Mouse (Mus musculus): ENCODE results near the gene Tmcc2. TPM values are rescaled to one million over a fixed set of nuclear protein-coding genes. Genes with fewer than 3 reads are reported as not detected.

Tmcc2 gene
- total and polyA plus RNA-seq, 3 experiments = 4.1 to 7.2 TPM; not detected in 1

DNA sequence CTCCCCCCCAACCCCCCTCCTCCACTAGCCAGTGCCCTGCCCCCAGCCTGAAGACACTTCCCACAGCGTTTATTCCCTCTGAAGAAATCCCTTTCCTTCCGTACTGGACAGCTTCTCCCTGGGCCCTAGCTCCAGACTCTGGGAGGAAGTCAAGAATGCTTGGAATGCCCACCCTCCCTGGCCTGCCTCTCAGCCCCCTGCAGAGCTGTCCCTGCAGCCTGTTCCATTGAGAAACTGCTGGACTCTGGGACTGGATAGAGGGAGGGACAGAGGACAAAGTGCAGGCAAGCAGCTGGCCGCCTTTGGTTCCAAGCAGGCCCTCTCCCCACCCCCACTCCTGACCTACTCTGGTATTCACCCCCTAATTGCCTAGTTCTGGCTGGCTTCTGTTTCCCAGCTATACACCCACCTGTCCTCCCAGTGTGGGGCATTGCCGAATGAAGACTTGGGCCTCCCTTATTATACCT is 57.4 kb downstream of the Tmcc2 start:
- no peak for DNase-seq (ENCODE audit: low read depth, low spot score)
- H3K4me3 ChIP-seq (ENCODE audit: control insufficient read depth in 1 of 2, insufficient read depth in 1 of 2, low read depth in 2 of 2, low read length in 2 of 2) = no peak overlapping the region
- peaks cover 6 to 34% of the 10 kb centered on the region in 2 experiments for H3K4me1 ChIP-seq (ENCODE audit: control insufficient read depth in 1 of 2, insufficient read depth in 2 of 2, low read length in 2 of 2)
- H3K9me3 ChIP-seq (replicated peaks; ENCODE audit: insufficient read depth, low read length) = no peaks in the 10 kb centered on the region
- no peaks in the 10 kb centered on the region for H3K79me2 ChIP-seq (ENCODE audit: control insufficient read depth, insufficient read depth, low read length, poor library complexity)
- H3K9ac ChIP-seq (ENCODE audit: control insufficient read depth, low read depth, low read length, poor library complexity, severe bottlenecking) = no peak overlapping the region
- H3K27me3 ChIP-seq (ENCODE audit: control insufficient read depth in 1 of 2, insufficient read depth in 2 of 2, low read length in 2 of 2) = no peaks in the 10 kb centered on the region
- peaks cover 0 to 19% of the 10 kb centered on the region in 2 experiments; a peak in 2 of 4 replicates for H3K36me3 ChIP-seq (ENCODE audit: control insufficient read depth in 1 of 2, insufficient read depth in 2 of 2, low read length in 2 of 2)
- TF ChIP-seq ZMIZ1 (IDR thresholded peaks at IDR 0.05; ENCODE audit: low read depth, low read length) (no peak), CTCF (IDR thresholded peaks at IDR 0.05 in 2 of 3, conservative IDR thresholded peaks at IDR 0.05 in 1 of 3; ENCODE audit: control insufficient read depth in 1 of 3, insufficient read depth in 1 of 3, low read depth in 2 of 3, low read length in 3 of 3, poor library complexity in 1 of 3, severe bottlenecking in 1 of 3) (no peak)
- H3K27ac ChIP-seq (ENCODE audit: control insufficient read depth, low read depth, low read length) = no peak overlapping the region

DNA sequence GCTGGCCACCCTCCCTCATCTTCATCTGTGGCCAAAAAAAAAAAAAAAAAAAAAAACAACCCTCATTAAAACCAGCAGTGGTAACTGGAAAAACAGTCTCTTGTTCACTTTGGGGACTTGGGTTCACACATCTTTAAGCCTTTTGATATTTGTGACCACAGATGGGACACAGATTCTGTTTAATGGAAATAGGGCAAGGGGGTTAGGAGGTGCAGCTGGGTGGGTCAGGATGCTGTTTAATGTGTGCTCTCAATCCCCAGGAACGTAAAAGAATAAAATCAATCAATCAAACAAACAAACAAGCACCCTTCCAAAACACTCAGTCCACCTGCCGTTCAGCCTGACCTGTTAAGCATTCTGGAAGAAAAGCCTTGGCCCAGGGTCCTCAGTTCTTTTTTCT is 57.9 kb downstream of the Tmcc2 start:
- no peak overlapping the region for H3K27ac ChIP-seq (ENCODE audit: control insufficient read depth, low read depth, low read length)
- no peak overlapping the region for H3K9ac ChIP-seq (ENCODE audit: control insufficient read depth, low read depth, low read length, poor library complexity, severe bottlenecking)
- TF ChIP-seq ZNF384 (IDR thresholded peaks at IDR 0.05; ENCODE audit: low read depth, low read length) = 0 out of 2 replicates have a peak, but pooled peaks have one; percentile 39
- TF ChIP-seq TAL1 (IDR thresholded peaks at IDR 0.05; ENCODE audit: low read length) = no peak
- TF ChIP-seq RCOR1 (IDR thresholded peaks at IDR 0.05; ENCODE audit: low read depth, low read length) = no peak
- no peak overlapping the region for H3K4me3 ChIP-seq (ENCODE audit: control insufficient read depth in 1 of 2, insufficient read depth in 1 of 2, low read depth in 2 of 2, low read length in 2 of 2)
- DNase-seq (ENCODE audit: low read depth, low spot score) = no peak
- no peaks in the 10 kb centered on the region for H3K9me3 ChIP-seq (replicated peaks; ENCODE audit: insufficient read depth, low read length)
- H3K79me2 ChIP-seq (ENCODE audit: control insufficient read depth, insufficient read depth, low read length, poor library complexity) = no peaks in the 10 kb centered on the region
- peaks cover 6 to 34% of the 10 kb centered on the region in 2 experiments for H3K4me1 ChIP-seq (ENCODE audit: control insufficient read depth in 1 of 2, insufficient read depth in 2 of 2, low read length in 2 of 2)
- no peaks in the 10 kb centered on the region for H3K27me3 ChIP-seq (ENCODE audit: control insufficient read depth in 1 of 2, insufficient read depth in 2 of 2, low read length in 2 of 2)
- peaks cover 0 to 19% of the 10 kb centered on the region in 2 experiments; a peak in 2 of 4 replicates for H3K36me3 ChIP-seq (ENCODE audit: control insufficient read depth in 1 of 2, insufficient read depth in 2 of 2, low read length in 2 of 2)

DNA sequence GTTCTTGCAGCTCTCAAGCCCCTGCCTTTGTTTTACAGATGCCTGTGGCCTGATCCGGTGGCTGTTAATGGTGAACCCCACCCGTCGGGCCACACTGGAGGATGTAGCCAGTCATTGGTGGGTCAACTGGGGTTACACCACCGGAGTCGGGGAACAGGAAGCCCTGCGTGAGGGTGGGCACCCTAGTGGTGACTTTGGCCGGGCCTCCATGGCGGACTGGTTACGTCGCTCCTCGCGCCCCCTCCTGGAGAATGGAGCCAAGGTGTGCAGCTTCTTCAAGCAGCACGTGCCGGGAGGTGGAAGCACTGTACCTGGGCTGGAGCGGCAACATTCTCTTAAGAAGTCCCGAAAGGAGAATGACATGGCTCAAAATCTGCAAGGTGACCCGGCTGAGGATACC is 59.8 kb downstream of the Tmcc2 start:
- no peak overlapping the region for H3K27ac ChIP-seq (ENCODE audit: control insufficient read depth, low read depth, low read length)
- no peaks in the 10 kb centered on the region for H3K79me2 ChIP-seq (ENCODE audit: control insufficient read depth, insufficient read depth, low read length, poor library complexity)

DNA sequence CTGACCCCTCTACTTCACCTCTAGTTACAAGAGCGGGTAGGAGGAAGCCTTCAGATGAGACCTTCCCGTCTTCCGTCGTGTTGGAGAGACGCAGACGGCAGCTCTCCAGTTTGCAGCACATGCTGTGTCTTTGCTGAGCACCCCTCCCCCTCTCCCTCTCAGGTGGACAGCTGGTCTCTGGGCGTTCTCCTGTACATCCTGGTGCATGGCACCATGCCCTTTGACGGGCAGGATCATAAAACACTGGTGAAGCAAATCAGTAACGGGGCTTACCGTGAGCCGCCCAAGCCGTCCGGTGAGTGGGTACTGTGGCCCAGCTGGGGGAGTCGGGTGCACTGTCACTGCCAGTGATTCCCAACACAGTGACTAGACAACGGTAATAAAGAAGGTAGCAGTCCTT is 60.7 kb downstream of the Tmcc2 start:
- no peak overlapping the region for H3K27ac ChIP-seq (ENCODE audit: control insufficient read depth, low read depth, low read length)
- H3K4me3 ChIP-seq (ENCODE audit: control insufficient read depth in 1 of 2, insufficient read depth in 1 of 2, low read depth in 2 of 2, low read length in 2 of 2) = no peak overlapping the region
- peaks cover 6 to 18% of the 10 kb centered on the region in 2 experiments for H3K4me1 ChIP-seq (ENCODE audit: control insufficient read depth in 1 of 2, insufficient read depth in 2 of 2, low read length in 2 of 2)
- H3K27me3 ChIP-seq (ENCODE audit: control insufficient read depth in 1 of 2, insufficient read depth in 2 of 2, low read length in 2 of 2) = no peaks in the 10 kb centered on the region
- no peaks in the 10 kb centered on the region for H3K79me2 ChIP-seq (ENCODE audit: control insufficient read depth, insufficient read depth, low read length, poor library complexity)
- no peaks in the 10 kb centered on the region for H3K9me3 ChIP-seq (replicated peaks; ENCODE audit: insufficient read depth, low read length)
- no peak for TF ChIP-seq MAFK (IDR thresholded peaks at IDR 0.05; ENCODE audit: borderline replicate concordance, low read depth, low read length)
- TF ChIP-seq ELF1 (IDR thresholded peaks at IDR 0.05; ENCODE audit: low read depth, low read length) = no peak
- TF ChIP-seq MXI1 (IDR thresholded peaks at IDR 0.05; ENCODE audit: low read depth, low read length) = no peak
- no peak for TF ChIP-seq ZKSCAN1 (IDR thresholded peaks at IDR 0.05; ENCODE audit: low read depth, low read length)
- no peak for TF ChIP-seq ZC3H11A (IDR thresholded peaks at IDR 0.05; ENCODE audit: low read depth, low read length)
- no peak for TF ChIP-seq CTCF (IDR thresholded peaks at IDR 0.05 in 2 of 3, conservative IDR thresholded peaks at IDR 0.05 in 1 of 3; ENCODE audit: control insufficient read depth in 1 of 3, insufficient read depth in 1 of 3, low read depth in 2 of 3, low read length in 3 of 3, poor library complexity in 1 of 3, severe bottlenecking in 1 of 3)
- no peak for TF ChIP-seq ZMIZ1 (IDR thresholded peaks at IDR 0.05; ENCODE audit: low read depth, low read length)
- DNase-seq (ENCODE audit: low read depth, low spot score) = no peak
- H3K9ac ChIP-seq (ENCODE audit: control insufficient read depth, low read depth, low read length, poor library complexity, severe bottlenecking) = no peak overlapping the region
- H3K36me3 ChIP-seq (ENCODE audit: control insufficient read depth in 1 of 2, insufficient read depth in 2 of 2, low read length in 2 of 2) = peaks cover 0 to 14% of the 10 kb centered on the region in 2 experiments; a peak in 2 of 4 replicates

More for the DNA sequence above, 59.8 kb downstream of the Tmcc2 start:
- no peaks in the 10 kb centered on the region for H3K9me3 ChIP-seq (replicated peaks; ENCODE audit: insufficient read depth, low read length)
- H3K4me1 ChIP-seq (ENCODE audit: control insufficient read depth in 1 of 2, insufficient read depth in 2 of 2, low read length in 2 of 2) = peaks cover 6 to 21% of the 10 kb centered on the region in 2 experiments
- no peaks in the 10 kb centered on the region for H3K27me3 ChIP-seq (ENCODE audit: control insufficient read depth in 1 of 2, insufficient read depth in 2 of 2, low read length in 2 of 2)
- H3K9ac ChIP-seq (ENCODE audit: control insufficient read depth, low read depth, low read length, poor library complexity, severe bottlenecking) = no peak overlapping the region
- TF ChIP-seq UBTF (IDR thresholded peaks at IDR 0.05; ENCODE audit: borderline replicate concordance, insufficient read depth, low read depth, low read length) (no peak), HCFC1 (IDR thresholded peaks at IDR 0.05; ENCODE audit: low read depth, low read length) (no peak), ETS1 (IDR thresholded peaks at IDR 0.05; ENCODE audit: low read depth, low read length) (no peak), GATA1 (IDR thresholded peaks at IDR 0.05; ENCODE audit: low read depth, low read length) (no peak), CHD1 (IDR thresholded peaks at IDR 0.05; ENCODE audit: low read depth, low read length) (no peak), POLR2AphosphoS5 (IDR thresholded peaks at IDR 0.05; ENCODE audit: borderline replicate concordance, low read depth, low read length) (no peak)
- peaks cover 0 to 14% of the 10 kb centered on the region in 2 experiments; a peak in 2 of 4 replicates for H3K36me3 ChIP-seq (ENCODE audit: control insufficient read depth in 1 of 2, insufficient read depth in 2 of 2, low read length in 2 of 2)
- no peak for DNase-seq (ENCODE audit: low read depth, low spot score)
- H3K4me3 ChIP-seq (ENCODE audit: control insufficient read depth in 1 of 2, insufficient read depth in 1 of 2, low read depth in 2 of 2, low read length in 2 of 2) = no peak overlapping the region

All from MEL (cell line).